Mouse (Mus musculus): ENCODE results near the gene Vmn2r45.
"Not testable (repeated sequence)": the region's sequence is repeated elsewhere in the genome, so short reads cannot be mapped to it uniquely, and the experiment has no call there.

The Vmn2r45 gene

DNA sequence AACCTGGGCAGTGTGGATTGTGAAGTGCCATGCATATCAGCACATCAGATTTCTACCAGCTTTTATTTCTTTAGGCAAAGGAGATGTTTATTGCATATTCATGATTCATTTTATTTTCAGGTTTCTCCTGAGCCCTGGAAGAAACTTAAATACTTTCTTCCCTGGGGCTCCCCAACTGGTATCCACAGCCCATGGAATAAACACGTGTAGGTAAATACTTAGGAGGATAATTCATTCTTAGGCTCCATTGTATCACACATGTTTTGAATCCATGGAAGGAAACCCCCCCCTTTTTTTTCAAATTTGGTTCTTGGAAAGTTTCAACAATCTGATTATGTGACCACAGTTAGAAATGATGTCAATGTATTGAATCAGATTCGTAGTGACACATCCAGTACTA is at the start of gene Vmn2r45:
Gene Vmn2r45 (minus strand): TSS at position 101 of the 400 bp plus-strand sequence.
- not testable (repeated sequence) for DNase-seq (ENCODE audit: low spot score in 2 of 2)

All from natural killer cell, adult 2 months (primary cell).